Mouse (Mus musculus) ES-CJ7 (cell line): Measurements from ENCODE around the gene B4galnt1.
"Not testable (repeated sequence)": the region's sequence is repeated elsewhere in the genome, so short reads cannot be mapped to it uniquely, and the experiment has no call there.

ENCODE experiments used
- DNase-seq: peaks from one replicate; pipeline ENCODE4 v3.0.0; 2011; ENCODE audit warnings: low read depth, low spot score

Gene B4galnt1

GRCm38 (mm10) chr10:127188465-127189115 is 23.6 kb downstream of the B4galnt1 start:
- DNase-seq: peak; percentile 86

- no peak for DNase-seq
Measured at GRCm38 (mm10) chr10:127189116-127189650, 24.2 kb downstream of the B4galnt1 start.

GRCm38 (mm10) chr10:127189651-127190381 is 24.8 kb downstream of the B4galnt1 start, which contains the start of gene Arhgef25:
Gene Arhgef25 (minus strand): TSS chr10:127190083.
- DNase-seq: peak; percentile 42

- DNase-seq: no peak
Measured at GRCm38 (mm10) chr10:127190398-127191190, 25.6 kb downstream of the B4galnt1 start.

GRCm38 (mm10) chr10:127191191-127192056 is 26.4 kb downstream of the B4galnt1 start:
- no peak for DNase-seq

GRCm38 (mm10) chr10:127192057-127192328 is 27.0 kb downstream of the B4galnt1 start:
- DNase-seq: not testable (repeated sequence)

- DNase-seq: no peak
Measured at GRCm38 (mm10) chr10:127193011-127193410, 28.0 kb downstream of the B4galnt1 start.

- DNase-seq: no peak
Measured at GRCm38 (mm10) chr10:127194428-127195327, 29.7 kb downstream of the B4galnt1 start.

GRCm38 (mm10) chr10:127195328-127196129 is 30.5 kb downstream of the B4galnt1 start, which contains the start of gene Dtx3:
Gene Dtx3 (minus strand): TSS chr10:127195728.
- DNase-seq: no peak

GRCm38 (mm10) chr10:127196392-127196791 is 31.4 kb downstream of the B4galnt1 start:
- DNase-seq: no peak

- no peak for DNase-seq
Measured at GRCm38 (mm10) chr10:127197104-127197503, 32.1 kb downstream of the B4galnt1 start.

- DNase-seq: no peak
Measured at GRCm38 (mm10) chr10:127197505-127198110, 32.6 kb downstream of the B4galnt1 start.

GRCm38 (mm10) chr10:127198492-127198891 is 33.5 kb downstream of the B4galnt1 start:
- DNase-seq: no peak

GRCm38 (mm10) chr10:127199068-127199467 is 34.0 kb downstream of the B4galnt1 start:
- no peak for DNase-seq

GRCm38 (mm10) chr10:127199474-127199873 is 34.4 kb downstream of the B4galnt1 start:
- DNase-seq: no peak

GRCm38 (mm10) chr10:127200279-127200678 is 35.3 kb downstream of the B4galnt1 start:
- DNase-seq: no peak

- DNase-seq: no peak
Measured at GRCm38 (mm10) chr10:127203106-127203505, 38.1 kb downstream of the B4galnt1 start.

- no peak for DNase-seq
Measured at GRCm38 (mm10) chr10:127204589-127204988, 39.6 kb downstream of the B4galnt1 start.

- no peak for DNase-seq
Measured at GRCm38 (mm10) chr10:127205373-127205772, 40.3 kb downstream of the B4galnt1 start.
